Mouse (Mus musculus) forebrain, embryonic 10.5 days (tissue): Measurements from ENCODE around the gene Tmprss6. TPM values are rescaled to one million over a fixed set of nuclear protein-coding genes. Genes with fewer than 3 reads are reported as not detected.

ENCODE experiments used
- DNase-seq: peaks from one replicate; pipeline ENCODE4 v3.0.0-alpha.2; 2017; ENCODE audit warnings: low spot score; ENCODE audit errors: extremely low spot score
- H3K27ac ChIP-seq: fragments of 300-500 bp; sonication (generic); 2 replicates; pipeline ENCODE4 v1.5.1; 2016; ENCODE audit warnings: mild to moderate bottlenecking
- H3K27me3 ChIP-seq: fragments of 300-500 bp; sonication (generic); 2 replicates; pipeline ENCODE4 v1.6.1; 2016; ENCODE audit warnings: mild to moderate bottlenecking; ENCODE audit not compliant: poor library complexity, severe bottlenecking
- H3K36me3 ChIP-seq: fragments of 300-500 bp; sonication (generic); replicated peaks from 2 replicates; pipeline ENCODE4 v1.6.1; 2016; ENCODE audit warnings: mild to moderate bottlenecking, moderate library complexity
- H3K4me1 ChIP-seq: fragments of 300-500 bp; sonication (generic); 2 replicates; pipeline ENCODE4 v1.6.1; 2016
- H3K4me3 ChIP-seq: fragments of 300-500 bp; sonication (generic); 2 replicates; pipeline ENCODE4 v1.5.1; 2016; ENCODE audit warnings: mild to moderate bottlenecking, moderate library complexity
- H3K9me3 ChIP-seq: fragments of 300-500 bp; sonication (generic); 2 replicates; pipeline ENCODE4 v1.6.1; 2016; ENCODE audit warnings: mild to moderate bottlenecking, moderate library complexity
- WGBS: fragments of 180-500 bp; shearing (Covaris S2); methylation state at CpG from one replicate; pipeline ENCODE4 v1.1.7; 2016; 5-methylcytosine and 5-hydroxymethylcytosine counted together
- polyA plus RNA-seq: library from polyadenylated mRNA; unstranded; fragments of >200 nt; fragmentation: Nextera tagmentation; extraction: Ambion mirVana; gene quantifications from 2 replicates; pipeline ENCODE4 v1.2.1, GENCODE M21; 2016

The Tmprss6 gene
- polyA plus RNA-seq, 1 experiment from 2014 or later = 0.30 TPM

DNA sequence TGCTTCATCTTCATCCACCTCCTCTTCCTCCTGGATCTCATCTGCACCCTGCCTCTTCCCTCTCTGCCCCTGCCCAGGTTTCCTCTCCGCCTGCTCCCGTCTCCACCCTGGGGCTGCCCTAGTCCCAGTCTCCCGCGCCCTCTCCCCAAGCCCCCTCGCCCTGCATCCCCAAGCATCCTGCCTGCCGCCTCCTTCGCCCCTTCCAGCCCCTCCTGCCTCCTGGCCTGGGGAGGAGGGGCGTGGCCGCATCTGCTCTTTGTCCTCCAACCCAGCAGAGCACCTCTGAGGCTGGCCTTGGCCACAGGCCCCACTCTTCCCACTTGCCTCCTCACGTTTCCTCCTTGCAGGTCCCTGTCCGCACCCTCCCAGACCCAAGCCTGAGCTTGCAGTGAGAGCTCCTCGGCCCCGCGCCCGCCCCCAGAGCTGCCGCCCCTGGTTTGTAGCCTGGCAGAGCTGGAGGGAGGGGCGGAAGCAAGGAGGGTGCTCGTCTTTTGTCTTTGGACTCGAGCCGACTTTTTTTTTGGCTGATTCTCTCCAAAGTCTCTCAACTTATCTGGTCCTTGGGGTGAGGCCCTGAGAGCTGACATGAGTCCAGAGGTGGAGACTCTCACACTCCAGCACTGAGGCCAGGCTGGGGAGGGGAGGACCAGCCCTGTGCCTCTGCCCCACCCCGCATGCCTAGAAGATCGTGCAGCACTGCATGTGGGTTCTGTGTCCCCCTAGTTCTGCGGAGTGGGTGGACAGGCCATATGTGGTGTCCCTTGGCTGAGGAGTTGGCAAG is 31.0 kb downstream of the Tmprss6 start:
- Histone ChIP-seq H3K27me3 (peaks cover 41% of the 10 kb centered on the region), H3K27ac (peak overlapping the region; percentile 83), H3K4me1 (peaks cover 75% of the 10 kb centered on the region), H3K36me3 (peaks cover 38% of the 10 kb centered on the region), H3K9me3 (no peaks in the 10 kb centered on the region), H3K4me3 (peak overlapping the region; percentile 50)
- DNase-seq = peak; percentile 35
- WGBS = 11% methylated on average over 23 of the region's 23 CpGs

DNA sequence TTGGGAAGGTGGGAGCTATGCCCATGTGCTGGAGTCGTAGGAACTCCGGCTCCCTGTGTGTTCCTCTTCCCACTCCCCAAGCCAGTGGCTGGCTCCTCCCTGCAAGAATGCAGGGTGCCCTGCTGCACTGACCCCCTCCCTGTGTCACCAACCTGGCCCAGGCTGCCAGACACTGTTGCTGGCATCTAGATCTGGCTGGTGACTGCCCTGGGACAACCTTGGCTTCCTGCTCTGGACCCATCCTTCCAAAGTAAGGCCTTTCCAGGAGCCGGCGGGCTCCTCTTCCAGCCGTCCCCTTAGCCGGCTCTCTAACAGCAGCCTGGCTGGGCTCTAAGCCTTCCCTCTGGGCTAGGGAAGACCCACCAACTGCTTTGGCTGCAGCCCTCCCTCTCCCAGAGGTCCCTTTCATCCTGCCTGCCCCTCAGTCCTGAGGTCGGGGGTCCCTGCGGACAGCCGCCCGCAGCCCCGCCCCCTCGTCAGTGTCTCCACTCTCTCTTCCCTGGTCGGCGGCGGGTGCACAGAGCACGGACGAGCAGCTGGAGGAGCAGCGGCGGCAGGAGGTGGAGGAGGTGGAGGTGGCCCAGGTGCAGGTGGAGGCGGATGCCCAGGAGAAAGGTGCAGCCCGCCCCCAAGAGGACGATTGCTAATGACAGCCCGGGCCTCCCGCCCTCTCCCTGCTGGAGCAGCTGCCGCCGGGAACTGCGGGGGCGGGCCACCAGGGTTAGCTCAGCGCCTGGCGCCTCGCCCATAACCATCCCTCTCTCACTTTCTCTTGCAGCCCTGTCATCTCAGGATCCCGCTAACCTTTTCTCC is 31.8 kb downstream of the Tmprss6 start:
- H3K4me1 ChIP-seq = peaks cover 79% of the 10 kb centered on the region
- DNase-seq = peak; percentile 56
- peaks cover 47% of the 10 kb centered on the region for H3K36me3 ChIP-seq
- 7% methylated on average over 32 of the region's 32 CpGs for WGBS
- peak overlapping the region; percentile 50 for H3K4me3 ChIP-seq
- peak overlapping the region; percentile 83 for H3K27ac ChIP-seq
- peaks cover 41% of the 10 kb centered on the region for H3K27me3 ChIP-seq
- H3K9me3 ChIP-seq = no peaks in the 10 kb centered on the region

DNA sequence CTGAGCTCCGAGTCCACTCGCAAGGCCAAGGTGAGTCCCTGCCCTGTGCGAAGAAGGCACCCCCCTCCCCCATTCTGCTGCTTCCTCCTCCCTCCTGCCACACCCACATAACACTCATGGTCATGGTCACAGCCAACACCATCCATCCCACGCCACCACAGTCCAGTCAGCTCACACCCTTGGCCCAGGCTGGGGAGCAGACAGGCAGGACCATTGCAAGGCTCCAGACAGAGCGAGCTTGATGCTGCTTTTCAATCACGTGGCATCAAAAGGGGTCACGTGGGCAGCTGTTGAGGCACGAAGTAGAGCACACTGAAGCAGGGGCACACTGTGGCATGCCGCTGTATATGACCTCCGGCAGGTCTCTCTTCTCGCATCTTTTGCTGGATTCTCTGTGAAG is 32.8 kb downstream of the Tmprss6 start:
- H3K36me3 ChIP-seq = peaks cover 56% of the 10 kb centered on the region
- DNase-seq = no peak
- no peak overlapping the region for H3K4me3 ChIP-seq
- 84% methylated on average over 11 of the region's 11 CpGs for WGBS
- H3K27me3 ChIP-seq = peaks cover 41% of the 10 kb centered on the region
- H3K9me3 ChIP-seq = no peaks in the 10 kb centered on the region
- peak overlapping the region; percentile 83 for H3K27ac ChIP-seq
- H3K4me1 ChIP-seq = peaks cover 83% of the 10 kb centered on the region

DNA sequence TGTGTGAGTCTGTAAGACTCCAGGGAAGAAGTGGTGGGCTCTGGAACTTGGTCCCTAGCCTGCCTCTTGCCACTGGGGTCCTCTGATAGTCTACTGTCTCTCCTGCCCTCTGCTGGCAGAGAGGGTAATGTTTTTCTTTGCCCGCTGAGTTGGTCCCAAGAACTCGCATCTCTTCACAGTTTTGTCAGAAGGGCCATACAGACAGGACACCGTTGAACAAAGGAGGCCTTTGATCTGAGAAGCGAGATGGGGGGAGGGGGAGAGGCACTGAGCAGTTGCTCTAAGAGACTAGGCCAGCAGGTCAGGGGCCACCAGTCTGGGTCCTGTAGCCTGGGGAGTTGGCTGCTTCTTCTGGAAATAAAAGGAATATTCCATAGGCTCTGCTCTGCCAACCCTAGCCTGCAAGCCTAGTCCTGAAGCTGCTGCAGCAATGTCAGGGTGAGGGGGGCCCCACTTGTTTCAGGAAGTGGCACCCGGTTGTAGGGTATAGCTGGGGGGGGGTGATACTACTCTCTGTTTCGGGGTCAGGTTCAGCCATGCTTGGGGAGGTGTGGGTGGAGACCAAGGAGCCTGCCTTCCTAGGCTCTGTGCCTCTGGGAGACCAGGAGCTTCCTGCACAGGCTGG is 33.4 kb downstream of the Tmprss6 start:
- peak; percentile 59 for DNase-seq
- WGBS = 29% methylated on average over 6 of the region's 6 CpGs
- Histone ChIP-seq H3K27ac (peak overlapping the region; percentile 83), H3K4me3 (no peak overlapping the region), H3K27me3 (peaks cover 41% of the 10 kb centered on the region), H3K4me1 (peaks cover 85% of the 10 kb centered on the region), H3K36me3 (peaks cover 62% of the 10 kb centered on the region), H3K9me3 (no peaks in the 10 kb centered on the region)

DNA sequence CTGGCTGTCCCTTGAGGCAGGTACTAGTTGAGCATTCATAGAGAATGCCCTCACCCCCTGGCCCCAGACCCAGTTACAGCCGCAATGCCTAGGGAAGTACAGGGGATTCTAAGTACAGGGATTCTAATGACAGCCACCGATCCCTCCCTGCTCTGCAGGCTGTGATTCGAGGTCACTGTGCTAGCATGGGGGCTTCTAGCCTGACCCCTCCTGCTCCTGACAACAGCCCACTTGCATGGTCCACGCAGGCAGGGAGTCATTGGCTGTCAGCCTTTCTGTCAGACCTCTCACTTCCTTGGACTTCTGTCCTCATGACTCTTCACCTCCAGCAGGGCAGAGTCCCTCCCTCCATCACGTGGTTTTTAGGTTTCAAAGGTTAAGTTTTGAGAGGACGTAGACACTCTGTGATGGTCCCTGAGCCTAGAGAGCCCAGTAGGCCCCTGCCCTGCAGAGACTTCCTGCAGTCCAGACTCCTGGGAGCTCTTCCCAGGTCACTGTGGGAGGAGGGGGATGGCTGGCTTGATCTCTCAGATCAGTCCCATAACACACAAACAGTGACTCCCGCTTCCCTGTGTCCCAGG is 36.8 kb downstream of the Tmprss6 start:
- Histone ChIP-seq H3K36me3 (peaks cover 62% of the 10 kb centered on the region), H3K27ac (no peak overlapping the region), H3K4me3 (no peak overlapping the region), H3K4me1 (peaks cover 79% of the 10 kb centered on the region), H3K27me3 (peaks cover 25% of the 10 kb centered on the region), H3K9me3 (no peaks in the 10 kb centered on the region)
- 84% methylated on average over 7 of the region's 7 CpGs for WGBS
- no peak for DNase-seq

DNA sequence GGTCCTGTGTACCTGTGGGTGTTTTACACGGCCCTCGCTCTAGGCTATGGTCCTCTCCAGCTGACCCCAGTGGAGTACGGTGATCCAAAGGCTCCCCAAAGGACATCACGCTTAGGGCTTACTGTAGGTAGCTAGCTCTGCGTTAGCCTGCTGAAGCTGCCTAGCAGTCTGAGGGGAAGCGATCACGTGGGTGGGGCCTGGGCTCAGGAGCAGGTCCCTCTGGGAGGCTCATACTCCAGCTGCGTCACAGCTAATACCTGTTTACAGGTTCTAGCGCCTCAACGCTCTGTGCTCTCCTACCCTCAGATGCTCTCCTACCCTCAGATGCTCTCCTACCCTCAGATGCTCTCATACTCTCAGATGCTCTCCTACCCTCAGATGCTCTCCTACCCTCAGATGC is 37.6 kb downstream of the Tmprss6 start:
- H3K27me3 ChIP-seq = peaks cover 17% of the 10 kb centered on the region
- H3K36me3 ChIP-seq = peaks cover 56% of the 10 kb centered on the region
- peaks cover 71% of the 10 kb centered on the region for H3K4me1 ChIP-seq
- no peak for DNase-seq
- 0 out of 2 replicates have a peak overlapping the region, but pooled peaks have one; percentile 91 for H3K27ac ChIP-seq
- H3K4me3 ChIP-seq = no peak overlapping the region
- WGBS = 87% methylated on average over 10 of the region's 10 CpGs
- no peaks in the 10 kb centered on the region for H3K9me3 ChIP-seq

DNA sequence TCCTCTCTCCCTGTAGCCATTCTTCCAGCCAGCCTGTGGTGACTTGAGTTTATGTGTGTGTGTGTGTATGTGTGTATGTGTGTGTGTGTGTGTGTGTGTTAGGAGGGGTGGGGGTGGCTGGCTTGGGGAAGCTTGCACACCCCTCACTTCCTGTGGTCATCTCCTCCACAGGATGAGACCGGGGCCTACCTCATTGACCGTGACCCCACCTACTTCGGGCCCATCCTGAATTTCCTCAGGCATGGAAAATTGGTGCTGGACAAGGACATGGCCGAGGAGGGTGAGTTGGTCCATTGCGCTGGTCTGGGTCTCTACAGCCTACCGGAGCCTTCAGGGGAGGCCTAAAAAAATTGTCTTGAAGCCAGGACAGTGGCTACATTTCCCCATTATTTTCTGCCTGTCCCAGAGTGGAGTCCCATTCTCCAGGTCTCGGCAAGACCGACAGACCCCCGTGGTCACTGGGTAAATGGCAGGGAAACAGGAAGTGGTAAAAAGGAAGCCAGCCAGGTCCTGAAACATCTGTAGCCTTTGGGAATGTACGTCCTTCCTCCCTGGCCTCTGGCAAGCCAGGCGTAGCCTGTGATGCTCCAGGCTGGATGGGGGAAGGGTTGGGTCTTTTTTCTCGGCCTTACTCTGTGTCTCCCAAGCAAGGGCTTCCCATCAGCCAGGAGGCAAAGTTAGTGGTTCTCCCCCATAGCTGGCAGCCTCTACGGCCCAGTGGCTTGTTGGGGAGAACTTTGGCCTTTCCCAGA is 38.4 kb downstream of the Tmprss6 start:
- Histone ChIP-seq H3K27ac (peak overlapping the region; percentile 91), H3K4me3 (peak overlapping the region; percentile 81), H3K27me3 (peaks cover 9% of the 10 kb centered on the region; the same call in 1 of the 2 replicates), H3K4me1 (peaks cover 65% of the 10 kb centered on the region), H3K9me3 (no peaks in the 10 kb centered on the region), H3K36me3 (peaks cover 48% of the 10 kb centered on the region)
- WGBS = 82% methylated on average over 13 of the region's 13 CpGs
- no peak for DNase-seq

DNA sequence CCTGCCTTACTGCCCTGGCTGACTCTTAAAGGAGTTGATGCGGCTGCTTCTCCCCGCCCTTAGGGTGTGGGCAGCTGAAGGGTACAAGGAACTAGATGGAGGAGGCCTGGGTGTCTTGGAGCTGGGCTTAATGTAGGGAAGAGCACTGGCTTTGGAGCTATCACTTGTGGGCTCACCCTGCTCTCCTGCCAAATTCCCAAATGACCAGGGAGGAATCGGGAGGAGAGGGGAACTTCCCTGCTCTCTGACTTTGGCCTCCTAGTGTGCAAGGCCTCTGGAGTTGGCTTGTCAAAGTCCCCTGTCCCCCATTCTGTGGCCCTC is 39.3 kb downstream of the Tmprss6 start:
- Histone ChIP-seq H3K27me3 (peaks cover 11% of the 10 kb centered on the region; the same call in 1 of the 2 replicates), H3K4me1 (peaks cover 58% of the 10 kb centered on the region), H3K4me3 (peak overlapping the region; percentile 81), H3K27ac (peak overlapping the region; percentile 91), H3K36me3 (peaks cover 40% of the 10 kb centered on the region), H3K9me3 (no peaks in the 10 kb centered on the region)
- 1% methylated on average over 3 of the region's 3 CpGs for WGBS
- DNase-seq = no peak

DNA sequence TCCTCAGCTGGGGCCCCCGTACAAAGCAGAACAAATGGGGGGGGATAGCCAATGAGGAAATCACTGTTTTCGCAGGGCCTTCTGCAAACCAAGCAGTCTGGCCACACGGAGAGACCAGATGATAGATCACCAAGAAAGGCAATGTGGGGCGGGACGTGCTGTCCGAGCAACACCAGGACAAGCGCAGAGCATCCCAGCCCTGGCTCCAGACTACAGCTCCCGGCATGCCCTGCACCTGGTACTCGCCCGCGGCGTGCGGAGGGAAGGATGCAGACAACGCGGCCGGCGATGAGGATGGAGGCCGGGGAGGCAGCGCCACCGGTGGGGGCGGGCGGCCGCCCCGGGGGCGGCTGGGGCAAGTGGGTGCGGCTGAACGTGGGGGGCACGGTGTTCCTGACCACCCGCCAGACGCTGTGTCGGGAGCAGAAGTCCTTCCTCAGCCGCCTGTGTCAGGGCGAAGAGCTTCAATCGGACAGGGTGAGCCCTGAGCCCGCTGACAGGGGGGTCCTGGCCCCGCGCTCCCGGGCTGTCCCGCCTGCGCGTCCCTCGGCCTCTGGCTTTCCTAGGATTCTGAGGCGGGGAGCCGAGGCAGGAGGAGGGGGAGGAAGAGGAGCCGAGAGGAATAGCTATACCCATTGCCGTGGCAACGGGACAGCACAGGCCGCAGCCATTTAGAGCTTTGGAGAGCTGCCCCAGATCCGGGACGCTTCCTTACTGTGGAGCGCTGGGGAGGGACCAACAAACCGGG is 39.9 kb downstream of the Tmprss6 start, which contains the start of gene Kctd17:
Gene Kctd17, plus strand, starts transcription at position 174 of the 748 bp plus-strand sequence.
- DNase-seq = peak; percentile 77
- Histone ChIP-seq H3K4me3 (peak within 1 kb of the TSS; percentile 81), H3K36me3 (peaks cover 35% of the 10 kb centered on the region), H3K4me1 (peaks cover 53% of the 10 kb centered on the region), H3K27ac (peak within 1 kb of the TSS; percentile 91), H3K9me3 (no peaks in the 10 kb centered on the region), H3K27me3 (peaks cover 11% of the 10 kb centered on the region)
- WGBS = 1% methylated on average over 52 of the region's 52 CpGs

DNA sequence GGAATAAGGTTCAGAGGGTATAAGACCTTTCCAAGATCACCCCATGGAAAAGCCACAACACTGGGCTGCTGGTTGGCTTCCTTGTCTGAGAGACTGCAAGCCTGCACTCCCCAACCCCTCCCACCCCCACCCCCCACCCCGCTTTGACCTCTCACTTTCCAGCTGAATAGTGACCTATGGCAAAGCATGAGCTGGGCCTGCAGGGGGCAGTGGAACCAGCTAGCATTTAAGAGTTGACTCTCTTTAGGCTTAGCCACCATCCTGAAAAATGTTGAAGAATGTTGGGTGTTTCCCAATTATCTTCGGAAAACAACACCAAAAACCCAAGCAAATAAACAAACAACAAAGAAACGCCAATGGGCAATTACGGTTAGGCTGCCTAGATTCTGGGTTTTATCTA is 43.2 kb downstream of the Tmprss6 start:
- peaks cover 19% of the 10 kb centered on the region for H3K27me3 ChIP-seq
- no peak overlapping the region for H3K4me3 ChIP-seq
- peaks cover 2% of the 10 kb centered on the region for H3K36me3 ChIP-seq
- H3K27ac ChIP-seq = no peak overlapping the region
- H3K9me3 ChIP-seq = no peaks in the 10 kb centered on the region
- peaks cover 35% of the 10 kb centered on the region for H3K4me1 ChIP-seq
- no peak for DNase-seq
- 68% methylated on average over 4 of the region's 4 CpGs for WGBS

DNA sequence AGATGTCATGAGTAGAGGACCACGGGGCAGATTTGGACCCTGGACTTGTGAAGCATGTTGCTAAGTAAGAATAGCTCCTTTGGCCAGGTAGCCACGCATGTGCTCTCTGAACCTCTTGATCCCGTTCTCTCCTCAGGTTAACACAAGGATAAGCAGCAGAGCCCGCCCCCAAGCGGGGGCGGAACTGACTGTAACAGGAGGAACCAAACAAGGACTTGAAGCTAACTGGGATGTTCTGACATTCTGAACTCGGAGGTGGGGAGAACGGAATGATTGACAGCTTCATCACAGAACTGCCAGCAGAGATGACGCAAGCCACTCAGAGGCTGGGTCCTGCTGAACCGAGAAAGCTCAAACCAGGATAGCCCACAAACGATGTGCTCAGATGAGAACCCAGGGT is 43.9 kb downstream of the Tmprss6 start:
- H3K9me3 ChIP-seq = no peaks in the 10 kb centered on the region
- H3K4me3 ChIP-seq = no peak overlapping the region
- peaks cover 19% of the 10 kb centered on the region for H3K27me3 ChIP-seq
- WGBS = 25% methylated on average over 11 of the region's 11 CpGs
- no peak for DNase-seq
- H3K36me3 ChIP-seq = no peaks in the 10 kb centered on the region
- peaks cover 28% of the 10 kb centered on the region for H3K4me1 ChIP-seq
- no peak overlapping the region for H3K27ac ChIP-seq
